Mouse (Mus musculus): ENCODE results near the gene Phf10. TPM values are rescaled to one million over a fixed set of nuclear protein-coding genes. Genes with fewer than 3 reads are reported as not detected.
"Not testable (repeated sequence)": the region's sequence is repeated elsewhere in the genome, so short reads cannot be mapped to it uniquely, and the experiment has no call there.

Gene Phf10
- polyA plus RNA-seq, 1 experiment: 45.3 TPM

DNA sequence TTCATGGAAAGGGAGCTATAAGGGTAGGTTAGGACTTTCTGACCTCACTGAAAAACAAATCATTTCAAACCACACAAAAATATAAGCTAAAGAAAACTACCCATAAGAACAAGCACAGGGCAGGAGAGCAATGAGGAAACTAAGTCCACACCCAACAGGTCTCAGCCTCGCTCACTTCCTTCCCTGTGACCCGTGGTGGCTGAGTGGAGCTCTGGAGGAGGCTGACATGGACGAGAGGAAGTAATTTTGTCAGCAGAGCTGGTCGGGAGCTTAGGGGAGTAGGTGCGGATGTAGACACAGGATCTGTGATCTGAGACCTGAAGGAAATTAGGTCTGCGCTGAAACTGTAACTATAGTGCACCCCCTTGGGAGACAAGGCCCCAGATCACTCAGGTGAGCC, 39.5 kb downstream of the Phf10 start:
- Histone ChIP-seq H3K4me1 (ENCODE audit: control insufficient read depth, insufficient read depth, insufficient read length, low read length) (no peaks in the 10 kb centered on the region), H3K4me3 (ENCODE audit: insufficient read depth, low read depth, low read length) (no peak overlapping the region), H3K27ac (replicated peaks; ENCODE audit: low read depth, low read length) (no peak overlapping the region)

DNA sequence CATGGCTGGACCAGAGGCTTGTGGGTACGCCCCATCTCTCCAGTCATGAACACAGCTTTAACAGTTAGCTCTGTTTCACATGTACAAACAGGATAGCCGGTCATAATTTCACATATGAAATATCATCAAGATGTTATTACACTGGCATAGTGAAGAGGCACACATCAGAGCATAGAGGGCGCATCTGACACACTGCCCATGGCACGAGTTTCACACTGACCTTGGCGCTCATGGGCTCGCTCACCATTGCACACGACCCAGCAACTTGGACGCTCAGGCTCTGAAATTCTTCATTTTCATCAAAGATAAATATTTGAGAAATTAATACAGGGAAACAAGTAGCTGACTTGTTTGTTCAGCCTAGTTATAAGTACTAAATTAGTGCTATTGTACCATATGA, 43.2 kb downstream of the Phf10 start:
- H3K4me1 ChIP-seq (ENCODE audit: control insufficient read depth, insufficient read depth, insufficient read length, low read length): no peaks in the 10 kb centered on the region
- H3K27ac ChIP-seq (replicated peaks; ENCODE audit: low read depth, low read length): no peak overlapping the region
- no peak overlapping the region for H3K4me3 ChIP-seq (ENCODE audit: insufficient read depth, low read depth, low read length)

DNA sequence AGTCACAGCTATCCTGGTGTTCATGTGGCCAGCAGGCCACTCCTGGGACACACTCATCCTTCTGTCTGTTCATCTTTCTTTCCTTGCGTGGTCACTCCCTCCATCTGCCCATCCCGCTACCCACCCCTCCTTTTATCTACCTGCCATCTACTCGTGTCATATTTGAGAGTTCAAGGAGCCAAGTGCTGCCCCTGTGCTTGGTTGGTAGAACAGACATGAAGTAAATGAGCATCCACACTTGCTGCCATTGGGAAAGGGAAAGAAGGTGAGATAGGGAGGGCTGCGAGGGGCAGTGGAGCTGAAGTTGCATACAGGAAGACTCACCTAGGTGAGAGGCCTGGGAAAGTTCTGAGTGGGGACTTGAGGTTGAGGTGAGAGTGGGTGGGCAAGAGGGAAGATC, 46.7 kb downstream of the Phf10 start:
- H3K27ac ChIP-seq (replicated peaks; ENCODE audit: low read depth, low read length): no peak overlapping the region
- H3K4me1 ChIP-seq (ENCODE audit: control insufficient read depth, insufficient read depth, insufficient read length, low read length): no peaks in the 10 kb centered on the region
- H3K4me3 ChIP-seq (ENCODE audit: insufficient read depth, low read depth, low read length): no peak overlapping the region

DNA sequence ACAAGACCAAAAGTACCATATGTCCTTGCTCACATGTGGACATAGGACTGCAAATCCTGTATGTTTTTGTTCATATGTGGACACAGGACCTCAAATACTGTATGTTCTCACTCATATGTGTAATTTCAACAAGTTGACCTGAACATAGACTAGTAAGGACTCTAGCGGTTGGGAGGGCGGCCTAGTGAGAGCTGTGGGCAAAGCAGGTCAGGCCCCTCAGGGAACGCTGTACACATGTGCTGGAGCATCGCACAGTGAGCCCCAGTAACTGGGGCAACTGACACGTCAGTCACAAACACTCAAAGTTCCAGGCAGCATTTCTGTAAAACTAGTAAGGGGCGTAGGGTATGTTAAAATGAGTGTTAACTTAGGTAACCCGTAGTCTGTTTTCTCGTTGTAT, 48.1 kb downstream of the Phf10 start:
- Histone ChIP-seq H3K27ac (replicated peaks; ENCODE audit: low read depth, low read length) (no peak overlapping the region), H3K4me3 (ENCODE audit: insufficient read depth, low read depth, low read length) (no peak overlapping the region), H3K4me1 (ENCODE audit: control insufficient read depth, insufficient read depth, insufficient read length, low read length) (no peaks in the 10 kb centered on the region)

DNA sequence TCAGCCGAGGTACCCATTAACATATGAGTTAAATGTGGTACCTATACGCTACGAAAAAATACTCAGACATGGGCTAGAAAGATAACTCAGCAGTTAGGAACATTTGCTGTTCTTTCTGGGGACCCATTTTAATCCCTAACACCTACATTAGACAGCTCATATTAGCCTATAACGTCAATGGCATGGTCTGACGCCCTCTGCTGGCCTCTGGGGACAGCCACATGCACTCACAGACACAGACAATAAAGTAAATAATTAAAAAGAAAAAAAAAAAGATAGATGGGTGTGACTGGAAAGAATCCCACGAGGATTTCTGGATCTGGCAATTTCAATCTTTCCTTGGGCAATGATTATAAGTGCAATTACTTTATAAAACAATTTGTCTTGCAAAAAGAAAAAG, 48.7 kb downstream of the Phf10 start:
- Histone ChIP-seq H3K4me3 (ENCODE audit: insufficient read depth, low read depth, low read length) (no peak overlapping the region), H3K27ac (replicated peaks; ENCODE audit: low read depth, low read length) (no peak overlapping the region), H3K4me1 (ENCODE audit: control insufficient read depth, insufficient read depth, insufficient read length, low read length) (no peaks in the 10 kb centered on the region)

DNA sequence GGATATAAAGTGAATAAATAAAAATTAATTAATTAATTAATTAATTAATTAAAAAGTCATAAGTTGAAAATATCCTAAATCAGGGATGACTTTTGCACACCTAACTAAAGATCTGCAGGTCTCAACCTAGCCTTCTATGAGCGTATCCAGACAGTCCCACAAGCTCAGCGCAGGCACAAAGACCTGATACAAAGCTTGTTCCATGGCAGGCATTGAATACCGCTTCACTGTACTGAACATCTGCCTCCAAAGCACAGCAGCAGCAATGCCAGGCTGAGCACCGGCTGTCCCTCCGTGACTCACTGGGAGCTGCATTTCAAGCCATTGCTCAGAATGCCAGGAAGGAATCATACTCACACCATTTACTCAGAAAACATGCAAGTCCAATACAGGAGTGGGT, 50.3 kb downstream of the Phf10 start:
- H3K4me3 ChIP-seq (ENCODE audit: insufficient read depth, low read depth, low read length): no peak overlapping the region
- H3K27ac ChIP-seq (replicated peaks; ENCODE audit: low read depth, low read length): no peak overlapping the region
- H3K4me1 ChIP-seq (ENCODE audit: control insufficient read depth, insufficient read depth, insufficient read length, low read length): no peaks in the 10 kb centered on the region

DNA sequence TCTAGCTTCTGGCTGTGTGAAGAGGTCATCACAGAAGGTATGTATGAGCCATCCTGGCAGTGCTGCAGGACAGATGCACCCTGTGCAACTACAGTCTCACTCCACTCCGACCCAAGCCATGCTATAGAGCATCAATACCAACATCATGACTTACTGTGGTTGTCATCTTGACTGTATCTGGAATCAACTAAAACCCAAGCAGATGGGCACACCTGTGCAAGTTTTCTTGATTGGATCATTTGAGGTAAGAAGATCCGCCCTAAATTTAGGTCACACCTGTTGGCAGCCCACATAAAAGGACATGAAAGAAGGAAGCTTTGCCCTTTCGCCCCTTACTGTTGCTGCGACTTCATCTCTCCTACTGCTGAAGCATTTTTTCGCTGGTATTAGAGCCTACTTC, 51.7 kb downstream of the Phf10 start:
- H3K4me1 ChIP-seq (ENCODE audit: control insufficient read depth, insufficient read depth, insufficient read length, low read length): no peaks in the 10 kb centered on the region
- no peak overlapping the region for H3K4me3 ChIP-seq (ENCODE audit: insufficient read depth, low read depth, low read length)
- H3K27ac ChIP-seq (replicated peaks; ENCODE audit: low read depth, low read length): no peak overlapping the region

DNA sequence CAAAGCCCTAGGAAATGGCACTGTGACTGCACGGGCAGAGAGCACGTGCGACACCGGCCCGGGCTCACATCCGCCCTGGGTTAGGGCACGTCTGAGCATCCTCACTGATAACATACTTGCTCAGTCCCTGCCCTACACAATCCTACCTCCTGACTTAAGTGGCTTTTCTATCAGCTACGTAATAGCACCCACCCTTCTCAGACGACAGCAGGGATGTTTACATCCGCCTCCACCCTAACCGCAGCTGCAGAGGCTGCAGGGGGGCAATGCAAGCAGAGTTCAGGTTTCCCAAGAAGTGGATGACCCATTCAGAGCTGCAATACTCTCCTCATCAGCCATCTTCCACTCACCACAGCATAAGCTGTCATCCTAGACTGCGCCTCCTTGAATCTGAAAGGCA, 53.9 kb downstream of the Phf10 start:
- no peak overlapping the region for H3K4me3 ChIP-seq (ENCODE audit: insufficient read depth, low read depth, low read length)
- H3K4me1 ChIP-seq (ENCODE audit: control insufficient read depth, insufficient read depth, insufficient read length, low read length): no peaks in the 10 kb centered on the region
- H3K27ac ChIP-seq (replicated peaks; ENCODE audit: low read depth, low read length): no peak overlapping the region

DNA sequence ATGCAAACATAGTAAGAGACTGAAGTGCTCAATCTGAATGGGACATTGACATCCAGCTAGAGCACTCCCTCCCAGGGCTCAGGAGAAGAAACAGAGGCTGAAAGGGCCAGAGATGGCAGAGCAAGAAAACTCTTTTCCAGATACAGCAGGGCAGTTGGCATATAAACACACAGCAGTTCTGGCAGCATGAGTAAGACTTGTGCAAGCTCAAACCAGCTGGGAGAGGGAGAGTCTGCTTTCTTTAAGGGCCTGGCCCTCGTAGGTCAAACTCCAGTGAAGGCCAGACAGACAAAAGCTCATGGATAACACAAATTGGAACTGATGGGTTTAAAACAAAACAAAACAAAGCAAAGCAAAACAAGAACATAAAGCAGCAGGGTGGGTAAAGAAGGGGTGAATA, 54.5 kb downstream of the Phf10 start:
- H3K4me1 ChIP-seq (ENCODE audit: control insufficient read depth, insufficient read depth, insufficient read length, low read length): no peaks in the 10 kb centered on the region
- H3K4me3 ChIP-seq (ENCODE audit: insufficient read depth, low read depth, low read length): no peak overlapping the region
- H3K27ac ChIP-seq (replicated peaks; ENCODE audit: low read depth, low read length): no peak overlapping the region

DNA sequence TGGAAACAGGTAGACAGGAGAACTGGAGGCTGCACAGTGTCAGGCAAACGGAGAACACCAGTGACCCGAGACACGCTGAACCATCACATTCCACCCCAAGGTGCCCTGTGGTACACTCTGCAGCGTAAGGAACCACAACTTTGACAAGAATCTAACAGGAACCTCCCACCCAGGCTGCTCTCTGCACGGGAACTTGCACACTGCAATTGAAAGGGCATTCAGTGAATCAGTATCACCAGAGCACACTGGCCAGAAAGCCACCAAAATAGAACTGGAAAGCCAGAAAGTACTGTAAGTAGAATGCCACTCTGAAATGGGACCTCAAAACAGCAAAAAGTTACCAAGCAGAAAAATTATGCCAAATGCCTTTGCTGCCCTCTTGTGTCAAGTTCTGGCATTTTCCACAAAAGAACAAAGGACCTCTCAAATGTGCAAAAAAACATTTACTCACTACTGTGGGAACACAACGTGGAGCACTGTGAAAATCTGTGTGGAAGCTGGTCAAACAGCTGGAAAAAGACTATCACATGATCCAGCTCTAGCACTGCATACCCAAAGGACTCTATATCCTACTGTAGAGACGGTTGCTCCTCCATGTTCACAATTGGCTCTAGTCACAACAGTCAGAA, 56.3 kb downstream of the Phf10 start:
- Histone ChIP-seq H3K27ac (replicated peaks; ENCODE audit: low read depth, low read length) (no peak overlapping the region), H3K4me1 (ENCODE audit: control insufficient read depth, insufficient read depth, insufficient read length, low read length) (no peaks in the 10 kb centered on the region), H3K4me3 (ENCODE audit: insufficient read depth, low read depth, low read length) (no peak overlapping the region)

DNA sequence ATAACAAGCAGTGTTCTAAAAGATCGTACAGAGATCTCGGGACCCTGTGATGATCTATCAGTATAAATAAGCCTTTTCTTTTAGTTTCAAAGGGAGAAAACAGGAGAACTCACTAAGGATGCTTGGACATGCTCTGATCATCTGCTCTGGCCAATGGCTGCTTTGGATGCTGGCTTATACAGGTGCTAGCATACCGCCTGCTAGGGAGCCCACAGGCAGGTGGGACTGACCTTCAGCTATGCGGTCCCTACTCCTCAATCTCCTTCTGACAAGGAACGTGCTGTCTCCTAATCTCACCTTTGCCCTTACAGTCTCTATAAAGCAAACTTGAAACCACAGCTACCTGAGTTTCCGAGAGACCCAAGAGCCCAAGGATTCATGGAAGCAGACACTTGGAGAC, 56.9 kb downstream of the Phf10 start:
- H3K27ac ChIP-seq (replicated peaks; ENCODE audit: low read depth, low read length): no peak overlapping the region
- no peak overlapping the region for H3K4me3 ChIP-seq (ENCODE audit: insufficient read depth, low read depth, low read length)
- no peaks in the 10 kb centered on the region for H3K4me1 ChIP-seq (ENCODE audit: control insufficient read depth, insufficient read depth, insufficient read length, low read length)

DNA sequence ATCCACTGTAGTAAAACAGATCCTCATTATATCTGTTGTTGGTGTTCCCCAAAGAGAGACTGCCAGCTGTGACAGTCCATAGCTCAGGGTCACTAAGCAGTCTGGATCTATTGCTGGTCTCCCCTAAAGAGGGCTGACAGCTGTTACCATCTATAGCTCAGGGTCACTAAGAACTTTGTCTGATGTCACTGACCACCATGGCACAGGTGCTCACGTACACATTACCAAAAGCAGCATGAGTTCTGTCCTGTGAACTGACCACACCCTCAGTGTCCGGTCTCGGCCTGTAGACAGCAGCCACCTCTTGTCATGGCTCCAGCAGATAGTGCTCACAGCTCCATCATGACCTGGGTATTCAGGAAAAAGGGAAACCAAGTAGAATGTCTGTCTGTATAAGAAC, 57.9 kb downstream of the Phf10 start:
- Histone ChIP-seq H3K27ac (replicated peaks; ENCODE audit: low read depth, low read length) (no peak overlapping the region), H3K4me3 (ENCODE audit: insufficient read depth, low read depth, low read length) (no peak overlapping the region)

DNA sequence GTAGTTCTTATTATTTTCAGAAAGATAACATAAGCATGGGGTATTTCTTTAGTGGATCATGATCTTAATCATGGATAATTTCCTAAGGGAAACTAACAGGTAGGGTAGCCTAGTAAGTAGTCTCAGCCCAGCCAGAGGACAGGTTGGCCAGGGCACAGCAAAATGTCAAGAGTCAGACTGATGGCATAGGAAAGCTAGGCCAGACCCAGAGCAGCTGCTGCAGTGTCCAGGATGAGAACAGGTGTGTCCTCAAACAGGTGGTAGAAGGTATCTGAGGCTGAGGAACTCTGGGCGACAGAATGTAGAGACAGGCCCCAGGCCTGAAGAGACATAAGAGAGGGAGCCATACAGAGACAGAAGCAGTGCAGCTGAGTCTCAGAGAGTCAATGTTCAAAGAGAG, 62.1 kb downstream of the Phf10 start:
- no peak overlapping the region for H3K4me3 ChIP-seq (ENCODE audit: insufficient read depth, low read depth, low read length)
- H3K4me1 ChIP-seq (ENCODE audit: control insufficient read depth, insufficient read depth, insufficient read length, low read length): no peaks in the 10 kb centered on the region
- H3K27ac ChIP-seq (replicated peaks; ENCODE audit: low read depth, low read length): no peak overlapping the region

More for the DNA sequence above, 57.9 kb downstream of the Phf10 start:
- no peaks in the 10 kb centered on the region for H3K4me1 ChIP-seq (ENCODE audit: control insufficient read depth, insufficient read depth, insufficient read length, low read length)

DNA sequence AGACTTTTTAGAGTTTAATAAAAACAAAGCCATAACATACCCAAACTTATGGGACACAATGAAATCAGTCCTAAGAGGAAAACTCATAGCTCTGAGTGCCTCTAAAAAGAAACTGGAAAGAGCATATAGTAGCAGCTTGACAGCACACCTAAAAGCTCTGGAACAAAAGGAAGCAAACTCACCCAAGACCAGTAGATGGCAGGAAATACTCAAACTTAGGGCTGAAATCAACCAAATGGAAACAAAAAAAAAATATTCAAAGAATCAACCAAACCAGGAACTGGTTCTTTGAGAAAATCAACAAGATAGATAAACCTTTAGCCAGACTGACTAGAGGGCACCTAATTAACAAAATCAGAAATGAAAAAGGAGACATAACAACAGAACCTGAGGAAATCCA, 66.0 kb downstream of the Phf10 start:
- not testable (repeated sequence) for H3K27ac ChIP-seq (replicated peaks; ENCODE audit: low read depth, low read length); H3K4me1 ChIP-seq (ENCODE audit: control insufficient read depth, insufficient read depth, insufficient read length, low read length); H3K4me3 ChIP-seq (ENCODE audit: insufficient read depth, low read depth, low read length)

Measured in brown adipose tissue, adult 24 weeks (tissue).